Mouse (Mus musculus) kidney, embryonic 14.5 days (tissue): ENCODE results near the gene Armcx5. TPM values are rescaled to one million over a fixed set of nuclear protein-coding genes. Genes with fewer than 3 reads are reported as not detected.

Source experiments
- microRNA counts: library from miRNA; unstranded; fragments of <30 nt; microRNA quantifications from one replicate; lab custom pipeline; 2017
- microRNA-seq: library from miRNA; unstranded; fragments of <30 nt; microRNA quantifications from one replicate; pipeline ENCODE4, GENCODE M21; 2016
- polyA plus RNA-seq: library from polyadenylated mRNA; unstranded; fragments of >200 nt; fragmentation: Nextera tagmentation; extraction: Ambion mirVana; gene quantifications from 2 replicates; pipeline ENCODE4 v1.2.1, GENCODE M21; 2014

The Armcx5 gene
- polyA plus RNA-seq, 1 experiment from 2014 or later, result 8.4 TPM

MicroRNA genes within 50 kb of the gene (microRNA counts, 519-probe panel; counts per million panel counts)
- not detected for microRNA mmu-miR-1970 (lab: Ali Mortazavi, UCI)

Small RNAs within 50 kb of the gene (microRNA-seq; reads per million reads assigned to microRNA genes)
- gene Mir1970, result not detected
- gene Mir7646, result not detected

Other genes starting within 250 kb of the Armcx5 start
- gene AV320801, start 248.1 kb upstream of the Armcx5 start, polyA plus RNA-seq, result not detected in 2 replicates
- gene Nxf7, start 144.0 kb upstream of the Armcx5 start, polyA plus RNA-seq, result not detected in 2 replicates
- not detected in 2 replicates for gene Prame, start 115.0 kb upstream of the Armcx5 start, polyA plus RNA-seq
- not detected in 2 replicates for gene Tcp11x2, start 48.9 kb upstream of the Armcx5 start, polyA plus RNA-seq
- gene Tmsb15a, start 17.5 kb upstream of the Armcx5 start, polyA plus RNA-seq, result not detected in 2 replicates
- gene Gprasp1, start within 50 bp of the Armcx5 start, polyA plus RNA-seq, result 24.4 and 49.1 TPM in 2 replicates
- gene Bhlhb9, start 54.9 kb downstream of the Armcx5 start, polyA plus RNA-seq, result 38.6 and 56.1 TPM in 2 replicates
- gene Gprasp2, start 96.3 kb downstream of the Armcx5 start, polyA plus RNA-seq, result 11.4 and 21.6 TPM in 2 replicates